In the genomic region with DNA sequence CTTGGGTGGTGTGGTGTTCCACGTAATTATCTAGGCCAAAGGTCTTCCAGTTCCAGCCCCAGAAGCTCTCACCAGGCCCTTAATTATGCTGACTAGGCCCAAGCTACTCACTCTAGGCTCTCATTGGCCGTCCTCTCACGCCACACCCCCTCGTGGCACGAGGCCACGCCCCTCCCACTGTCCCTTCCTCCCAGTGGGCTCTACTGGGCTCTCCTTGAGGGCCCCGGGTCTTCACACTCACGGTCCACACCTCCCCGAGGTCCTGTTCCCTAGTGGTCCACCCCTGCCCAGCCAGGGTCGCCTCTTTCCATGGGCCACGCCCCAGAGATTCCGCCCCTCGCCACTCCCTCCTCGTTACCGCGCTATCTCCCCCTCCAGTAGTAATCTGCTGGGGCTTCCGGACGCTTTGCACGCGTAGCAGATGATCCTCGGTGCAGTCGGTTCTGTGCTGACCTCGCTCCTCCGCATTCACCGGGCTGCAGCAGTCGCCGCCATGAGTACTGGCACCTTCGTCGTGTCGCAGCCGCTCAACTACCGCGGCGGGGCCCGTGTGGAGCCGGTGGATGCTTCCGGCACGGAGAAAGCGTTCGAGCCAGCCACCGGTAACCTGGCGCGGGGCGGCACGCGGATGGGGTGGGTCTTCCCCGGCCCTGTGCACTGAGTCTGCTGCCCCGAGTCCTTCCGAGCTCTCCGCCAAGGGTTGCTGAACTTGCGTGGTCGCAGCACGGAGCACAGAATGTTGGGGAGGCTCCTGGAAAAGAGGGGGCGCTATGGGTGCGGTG, we compare ENCODE assay signal across 8 mouse cellular contexts. TPM values are rescaled to one million over a fixed set of nuclear protein-coding genes. Genes with fewer than 3 reads are reported as not detected.
DNase-seq lines count a peak whose midpoint lies in the region; ATAC-seq and TF ChIP-seq lines count a peak whose summit lies in the region.

A gene (plus strand): TSS at position 177 of the 782 bp plus-strand sequence.

- H3K27me3 ChIP-seq in G1E (ENCODE audit: insufficient read depth, low read length) = no peaks in the 10 kb centered on the region
- H3K27me3 ChIP-seq in forebrain, embryonic 16.5 days (replicated peaks; ENCODE audit: control insufficient read depth, insufficient read depth, low read length) = no peaks in the 10 kb centered on the region
- no peaks in the 10 kb centered on the region for H3K27me3 ChIP-seq in lung, embryonic 14.5 days (ENCODE audit: insufficient read depth, low read length)
- H3K27me3 ChIP-seq in thymus, adult 2 months (ENCODE audit: control insufficient read depth, insufficient read depth, low read length) = no peaks in the 10 kb centered on the region

- H3K4me2 ChIP-seq in forebrain, embryonic 16.5 days (ENCODE audit: low read length) = peak within 1 kb of the TSS; percentile 81
- peak within 1 kb of the TSS; percentile 87 for H3K4me2 ChIP-seq in lung, embryonic 14.5 days

- H3K9me3 ChIP-seq in G1E (replicated peaks) = no peaks in the 10 kb centered on the region
- H3K9me3 ChIP-seq in forebrain, embryonic 16.5 days (ENCODE audit: control insufficient read depth, low read length) = no peaks in the 10 kb centered on the region
- H3K9me3 ChIP-seq in lung, embryonic 14.5 days (ENCODE audit: low read depth, low read length) = no peaks in the 10 kb centered on the region

- peaks cover 19% of the 10 kb centered on the region for H3K4me1 ChIP-seq in G1E (ENCODE audit: insufficient read depth, low read depth, low read length)
- H3K4me1 ChIP-seq in forebrain, embryonic 16.5 days (replicated peaks; ENCODE audit: control insufficient read depth, insufficient read depth, low read length) = 0 out of 2 replicates have a peak, but pooled peaks cover 3% of the 10 kb centered on the region
- H3K4me1 ChIP-seq in lung, embryonic 14.5 days (ENCODE audit: insufficient read depth) = no peaks in the 10 kb centered on the region
- H3K4me1 ChIP-seq in olfactory bulb, adult 2 months (ENCODE audit: control insufficient read depth, insufficient read depth, low read length) = peaks cover 2% of the 10 kb centered on the region
- peaks cover 4% of the 10 kb centered on the region; the same call in 1 of the 2 replicates for H3K4me1 ChIP-seq in thymus, adult 2 months (replicated peaks; ENCODE audit: control insufficient read depth, insufficient read depth, low read length)

- under 1% methylated on average over 55 of the region's 55 CpGs for WGBS in forebrain, embryonic 16.5 days
- WGBS in lung, embryonic 14.5 days = under 1% methylated on average over 55 of the region's 55 CpGs
- WGBS in olfactory bulb, adult 2 months = under 1% methylated on average over 55 of the region's 55 CpGs
- under 1% methylated on average over 55 of the region's 55 CpGs for WGBS in thymus, adult 2 months

- H3K27ac ChIP-seq in forebrain, embryonic 16.5 days (ENCODE audit: low read length) = peak within 1 kb of the TSS; percentile 57
- H3K27ac ChIP-seq in layer of hippocampus, adult 2 months = peak within 1 kb of the TSS; percentile 87
- H3K27ac ChIP-seq in lung, embryonic 14.5 days (ENCODE audit: low read depth) = peak within 1 kb of the TSS; percentile 82
- peak within 1 kb of the TSS; percentile 77 for H3K27ac ChIP-seq in olfactory bulb, adult 2 months (ENCODE audit: insufficient read depth, low read depth, low read length)
- H3K27ac ChIP-seq in thymus, adult 2 months (ENCODE audit: control insufficient read depth, insufficient read depth, low read length) = peak within 1 kb of the TSS; percentile 52; the same call in 1 of the 2 replicates

- TF ChIP-seq CTCF in G1E (IDR thresholded peaks at IDR 0.05; ENCODE audit: low read depth, low read length) = no peak
- no peak for TF ChIP-seq CTCF in layer of hippocampus, adult 2 months (conservative IDR thresholded peaks at IDR 0.05)
- no peak; the same call in 1 of the 2 replicates for TF ChIP-seq CTCF in lung, embryonic 14.5 days (IDR thresholded peaks at IDR 0.05; ENCODE audit: low read depth)
- TF ChIP-seq CTCF in olfactory bulb, adult 2 months (IDR thresholded peaks at IDR 0.05; ENCODE audit: insufficient read depth, low read depth, low read length) = 0 out of 2 replicates have a peak, but pooled peaks have one; percentile 18
- TF ChIP-seq CTCF in thymus, adult 2 months (IDR thresholded peaks at IDR 0.05; ENCODE audit: borderline replicate concordance, control insufficient read depth, extremely low read depth, insufficient read depth, low read length, poor library complexity) = no peak; the same call in 1 of the 2 replicates

- peak; percentile 93 for DNase-seq in G1E (ENCODE audit: low spot score)
- peak; percentile 86 to 88 for DNase-seq in cerebellum, adult 18-20 months
- DNase-seq in heart, postnatal 36 days = peak; percentile 94
- DNase-seq in layer of hippocampus, adult 2 months (ENCODE audit: low spot score in 2 of 2) = peak; percentile 80 to 83
- peak; percentile 92 for DNase-seq in lung, embryonic 14.5 days
- DNase-seq in thymus, adult 2 months = peak; percentile 79

- H3K4me3 ChIP-seq in G1E (ENCODE audit: low read depth, low read length) = peak within 1 kb of the TSS; percentile 93
- H3K4me3 ChIP-seq in forebrain, embryonic 16.5 days (replicated peaks; ENCODE audit: low read length) = peak within 1 kb of the TSS; percentile 77
- H3K4me3 ChIP-seq in layer of hippocampus, adult 2 months = peak within 1 kb of the TSS; percentile 81
- peak within 1 kb of the TSS; percentile 62 for H3K4me3 ChIP-seq in lung, embryonic 14.5 days (ENCODE audit: low read depth, low read length)
- H3K4me3 ChIP-seq in olfactory bulb, adult 2 months (ENCODE audit: insufficient read depth, low read depth, low read length) = peak within 1 kb of the TSS; percentile 96
- peak within 1 kb of the TSS; percentile 70 for H3K4me3 ChIP-seq in thymus, adult 2 months (ENCODE audit: control insufficient read depth, insufficient read depth, low read length)

- H3K36me3 ChIP-seq in G1E (replicated peaks) = peaks cover 29% of the 10 kb centered on the region
- H3K36me3 ChIP-seq in forebrain, embryonic 16.5 days (ENCODE audit: control insufficient read depth, insufficient read depth) = no peaks in the 10 kb centered on the region; the same call in 1 of the 2 replicates
- H3K36me3 ChIP-seq in lung, embryonic 14.5 days (ENCODE audit: insufficient read depth) = peaks cover 10% of the 10 kb centered on the region
- peaks cover 9% of the 10 kb centered on the region; the same call in 1 of the 2 replicates for H3K36me3 ChIP-seq in thymus, adult 2 months (ENCODE audit: control insufficient read depth, insufficient read depth, low read length)

- TF ChIP-seq POLR2A in olfactory bulb, adult 2 months (IDR thresholded peaks at IDR 0.05; ENCODE audit: insufficient read depth, low read depth, low read length) = peak; percentile 50
- TF ChIP-seq POLR2A in thymus, adult 2 months (IDR thresholded peaks at IDR 0.05; ENCODE audit: control insufficient read depth, extremely low read depth, insufficient read depth, low read length, poor library complexity) = peak; percentile 61; the same call in 1 of the 2 replicates

- H3K9ac ChIP-seq in forebrain, embryonic 16.5 days (replicated peaks; ENCODE audit: low read depth, low read length) = peak within 1 kb of the TSS; percentile 72
- H3K9ac ChIP-seq in lung, embryonic 14.5 days = peak within 1 kb of the TSS; percentile 66

- ATAC-seq in G1E (ENCODE audit: extremely low read depth, insufficient number of reproducible peaks, low FRiP score, poor library complexity, severe bottlenecking) = peak; percentile 95
- peak; percentile 98 for ATAC-seq in forebrain, embryonic 16.5 days
- peak; percentile 99 for ATAC-seq in lung, embryonic 14.5 days (ENCODE audit: insufficient read depth)

- intact Hi-C loops in heart, postnatal 36 days (cut with DNase I) = no loop called here

RNA-seq across cellular contexts. Expression of the gene that starts here (rescaled TPM):
- 36.0 and 38.2 TPM in 2 replicates for total RNA-seq in G1E (2014; fragmentation: Nextera tagmentation)
- 21.2 and 26.4 TPM in 2 replicates for total RNA-seq in G1E (2017)
- 40.0 and 46.2 TPM in 2 replicates for polyA plus RNA-seq in G1E (2012)
- polyA plus RNA-seq in forebrain, embryonic 16.5 days (2015; fragmentation: Nextera tagmentation; extraction: Ambion mirVana) = 30.8 and 32.6 TPM in 2 replicates
- total RNA-seq in heart, postnatal 36 days (2021) = 10 to 100 TPM; 22.9 to 24.4 TPM
- total RNA-seq in layer of hippocampus, adult 2 months (2021) = 10 to 100 TPM; 22.5 to 25.8 TPM
- polyA plus RNA-seq in lung, embryonic 14.5 days (2014; fragmentation: Nextera tagmentation; extraction: Ambion mirVana) = 44.0 and 46.2 TPM in 2 replicates
- polyA plus RNA-seq in olfactory bulb, adult 2 months (2012; ENCODE audit: insufficient read depth, insufficient read length, low replicate concordance, missing spikeins) = not detected in 2 replicates
- polyA plus RNA-seq in thymus, adult 2 months (2012; rRNA removed) = 33.2 and 33.5 TPM in 2 replicates

Comparison
In these comparisons a context has a peak if more than half of its experiments do, and no peak if none do; other contexts are left out.
1. Peak in every context shown above with its lines: DNase-seq, ATAC-seq, H3K4me3 ChIP-seq and H3K27ac ChIP-seq.
2. RNA of the gene that starts here (polyA plus RNA-seq): 44.0 to 46.2 TPM in lung, embryonic 14.5 days, 40.0 to 46.2 TPM in G1E, 33.2 to 33.5 TPM in thymus, adult 2 months and 30.8 to 32.6 TPM in forebrain, embryonic 16.5 days; not detected in olfactory bulb, adult 2 months; every median in the first group is over 10 times any median in the second.